Mouse (Mus musculus): Measurements from ENCODE around the gene Olfr49. TPM values are rescaled to one million over a fixed set of nuclear protein-coding genes. Genes with fewer than 3 reads are reported as not detected.

The Olfr49 gene
- total RNA-seq, 2 experiments from 2014 or later = not detected

DNA sequence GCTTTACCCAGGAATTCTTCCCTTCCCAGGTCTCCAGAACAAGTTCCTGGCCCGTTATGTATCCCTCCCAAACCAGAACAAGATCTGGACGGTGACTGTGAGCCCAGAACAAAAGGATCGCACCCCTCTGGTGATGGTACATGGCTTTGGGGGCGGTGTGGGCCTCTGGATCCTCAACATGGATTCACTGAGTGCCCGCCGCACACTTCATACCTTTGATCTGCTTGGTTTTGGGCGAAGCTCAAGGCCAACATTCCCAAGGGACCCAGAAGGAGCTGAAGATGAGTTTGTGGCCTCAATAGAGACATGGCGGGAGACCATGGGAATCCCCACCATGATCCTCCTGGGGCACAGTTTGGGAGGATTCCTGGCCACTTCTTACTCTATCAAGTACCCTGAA is 22.1 kb downstream of the Olfr49 start:
- DNase-seq (ENCODE audit: low spot score in 2 of 2) = no peak

- DNase-seq (ENCODE audit: low spot score in 2 of 2) = no peak
These were observed 23.4 kb downstream of the Olfr49 start for GRCm38 (mm10) chr14:54261386-54261785.

- DNase-seq (ENCODE audit: low spot score in 2 of 2) = no peak
These were observed 24.5 kb downstream of the Olfr49 start for GRCm38 (mm10) chr14:54260196-54260595.

DNA sequence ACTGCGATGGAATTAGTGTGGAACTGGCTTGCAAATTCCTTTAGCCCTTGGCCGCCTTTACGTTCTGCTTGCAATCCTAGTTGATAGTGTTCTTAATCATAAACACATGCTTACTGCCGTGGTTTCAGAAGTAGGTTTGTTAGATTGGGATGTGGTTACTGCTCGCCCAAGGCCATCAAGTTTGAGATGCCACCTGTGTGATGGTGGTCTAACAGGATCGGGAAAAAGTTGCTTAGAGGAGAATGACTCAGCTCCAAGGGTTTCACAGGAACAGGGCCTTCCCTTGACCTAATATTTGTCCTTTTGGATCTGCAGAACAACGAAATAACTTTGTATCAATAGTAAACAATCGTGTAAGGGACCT is 25.0 kb downstream of the Olfr49 start:
- DNase-seq (ENCODE audit: low spot score in 2 of 2) = no peak

GRCm38 (mm10) chr14:54259003-54259721 is 25.6 kb downstream of the Olfr49 start:
- peak; percentile 82 to 84 for DNase-seq (ENCODE audit: low spot score in 2 of 2)

DNA sequence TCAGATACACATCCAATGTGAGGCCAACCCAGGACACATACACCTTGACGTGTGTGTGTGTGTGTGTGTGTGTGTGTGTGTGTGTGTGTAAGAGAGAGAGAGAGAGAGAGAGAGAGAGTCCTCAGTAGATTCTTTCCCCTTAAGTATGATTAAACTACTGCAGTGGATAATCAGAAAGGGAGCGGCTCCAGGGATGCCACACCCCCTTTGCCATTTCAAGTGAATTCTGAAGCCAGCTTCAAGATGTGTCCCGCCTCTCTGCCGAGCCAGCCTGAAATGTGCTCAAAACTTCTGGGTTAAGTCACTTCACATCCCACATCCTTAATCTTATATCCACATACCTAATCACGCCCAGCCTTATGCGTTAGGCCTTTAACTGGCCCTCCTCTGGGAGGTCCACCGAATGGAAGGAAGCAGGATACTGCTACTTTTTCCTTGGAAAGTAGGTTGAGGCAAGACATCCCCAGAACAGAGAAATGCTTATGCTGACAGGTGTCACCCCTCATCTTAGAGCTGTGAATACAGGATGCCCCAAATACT is 26.5 kb downstream of the Olfr49 start:
- no peak for DNase-seq (ENCODE audit: low spot score in 2 of 2)

DNA sequence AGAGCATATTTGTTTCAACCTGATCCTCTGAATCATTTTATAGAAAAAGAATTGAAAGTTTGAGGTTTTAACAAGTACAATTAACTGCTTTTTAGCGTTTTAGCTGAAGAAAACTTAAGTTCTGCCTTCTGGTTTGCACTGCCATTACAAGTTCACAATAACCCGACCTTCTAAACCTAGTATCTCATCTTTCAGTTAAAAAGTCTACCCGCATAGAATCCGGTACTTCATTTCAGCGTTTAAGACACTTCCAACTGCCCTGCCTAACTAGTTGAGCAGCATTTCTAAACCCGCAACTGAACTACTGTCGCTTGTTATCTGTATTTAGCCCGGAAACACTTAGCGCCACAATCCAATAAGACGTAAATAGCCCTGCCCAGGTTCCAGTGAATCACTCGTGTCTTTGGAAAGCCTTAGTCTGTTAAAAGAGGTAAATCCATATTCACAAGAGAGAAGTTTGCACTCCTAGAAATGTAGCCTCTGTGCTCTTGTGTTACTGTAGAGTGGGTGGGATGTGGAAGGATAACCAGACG is 30.0 kb downstream of the Olfr49 start:
- no peak for DNase-seq (ENCODE audit: low spot score in 2 of 2)

- peak; percentile 97 to 98 for DNase-seq (ENCODE audit: low spot score in 2 of 2)
These were observed 30.9 kb downstream of the Olfr49 start, which contains the start of the genes Dad1 and Abhd4 for GRCm38 (mm10) chr14:54253741-54254291. TSS of gene Dad1 (minus strand) at chr14:54254104. TSS of gene Abhd4 (plus strand) at chr14:54254188.

- DNase-seq (ENCODE audit: low spot score in 2 of 2) = no peak
These were observed 34.6 kb downstream of the Olfr49 start for GRCm38 (mm10) chr14:54250122-54250521.

DNA sequence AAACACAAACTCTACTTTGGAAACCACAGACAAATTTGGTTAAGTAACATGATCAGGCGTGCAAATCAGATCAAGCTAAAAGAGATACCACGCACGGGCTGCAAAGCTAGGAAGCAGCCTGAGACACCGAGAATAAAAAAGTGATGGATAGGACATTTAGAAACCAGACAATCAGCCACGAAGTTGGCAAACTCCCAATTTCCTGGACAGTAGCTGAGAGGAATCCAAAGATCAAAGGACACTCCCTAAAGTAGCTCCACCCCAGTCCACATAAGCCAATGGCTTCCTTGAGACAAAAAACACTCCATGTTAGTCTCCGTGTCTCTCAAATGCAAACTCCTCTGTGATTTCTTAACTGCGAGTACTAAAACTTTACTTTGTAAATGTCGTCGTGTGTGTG is 35.4 kb downstream of the Olfr49 start:
- no peak for DNase-seq (ENCODE audit: low spot score in 2 of 2)

- DNase-seq (ENCODE audit: low spot score in 2 of 2) = no peak
These were observed 38.5 kb downstream of the Olfr49 start for GRCm38 (mm10) chr14:54246232-54246631.

- DNase-seq (ENCODE audit: low spot score in 2 of 2) = no peak
These were observed 40.6 kb downstream of the Olfr49 start for GRCm38 (mm10) chr14:54244183-54244582.

- DNase-seq (ENCODE audit: low spot score in 2 of 2) = no peak
These were observed 44.2 kb downstream of the Olfr49 start for GRCm38 (mm10) chr14:54240542-54240941.

- peak; percentile 82 to 92 for DNase-seq (ENCODE audit: low spot score in 2 of 2)
These were observed 45.6 kb downstream of the Olfr49 start for GRCm38 (mm10) chr14:54239002-54239736.

DNA sequence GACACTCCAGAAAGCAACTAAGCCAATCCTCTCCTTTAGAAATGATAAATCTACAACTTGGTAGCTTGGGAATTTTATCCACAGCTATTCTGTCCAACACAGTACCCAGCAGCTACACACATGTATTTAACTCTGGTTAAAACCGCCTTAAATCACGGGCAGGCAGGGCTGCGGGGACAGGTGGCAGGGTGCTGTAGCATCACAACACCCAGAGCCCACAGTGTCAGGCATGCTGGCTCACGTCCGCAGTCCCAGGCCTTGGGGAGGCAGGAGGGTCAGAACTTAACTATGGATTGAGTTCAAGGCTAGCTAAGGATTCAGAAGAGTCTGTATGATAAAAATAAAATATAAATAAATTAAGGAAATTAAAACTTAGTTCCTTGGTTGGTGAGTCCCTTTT is 47.9 kb downstream of the Olfr49 start:
- DNase-seq (ENCODE audit: low spot score in 2 of 2) = no peak

DNA sequence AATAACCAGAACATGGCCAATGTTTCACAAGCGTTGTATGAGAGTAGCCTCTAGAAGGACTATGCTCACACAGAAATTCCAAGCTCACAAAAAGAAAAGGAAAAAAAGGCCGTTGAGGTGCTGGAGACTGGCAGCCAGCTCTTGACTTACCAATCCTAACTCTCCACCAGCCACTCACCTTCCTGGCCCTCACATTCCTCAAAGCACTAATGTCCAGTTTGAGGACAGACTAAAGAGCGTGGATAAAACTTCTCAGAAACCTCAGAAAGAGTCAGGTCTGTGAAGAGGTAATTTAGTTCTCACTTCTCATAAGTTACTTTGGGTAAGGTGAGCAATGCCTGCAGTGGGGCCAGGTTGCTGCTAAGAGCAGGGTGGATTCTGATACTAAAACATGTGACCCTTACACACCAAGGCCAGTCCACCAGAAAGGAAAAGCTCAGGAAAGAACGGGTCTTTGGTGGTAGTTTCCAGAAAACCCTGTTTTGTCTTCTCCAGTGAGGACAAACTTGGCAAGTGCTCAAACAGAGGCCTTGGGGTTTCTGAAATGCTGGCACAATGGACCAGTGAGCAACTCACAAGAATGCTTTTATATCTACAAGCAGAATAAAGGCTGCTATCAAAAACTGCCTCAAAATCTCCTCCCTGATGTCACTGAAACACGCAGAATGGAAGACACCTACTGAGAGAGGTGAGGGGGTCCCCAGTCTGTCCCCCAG is 48.8 kb downstream of the Olfr49 start:
- DNase-seq (ENCODE audit: low spot score in 2 of 2) = no peak

DNA sequence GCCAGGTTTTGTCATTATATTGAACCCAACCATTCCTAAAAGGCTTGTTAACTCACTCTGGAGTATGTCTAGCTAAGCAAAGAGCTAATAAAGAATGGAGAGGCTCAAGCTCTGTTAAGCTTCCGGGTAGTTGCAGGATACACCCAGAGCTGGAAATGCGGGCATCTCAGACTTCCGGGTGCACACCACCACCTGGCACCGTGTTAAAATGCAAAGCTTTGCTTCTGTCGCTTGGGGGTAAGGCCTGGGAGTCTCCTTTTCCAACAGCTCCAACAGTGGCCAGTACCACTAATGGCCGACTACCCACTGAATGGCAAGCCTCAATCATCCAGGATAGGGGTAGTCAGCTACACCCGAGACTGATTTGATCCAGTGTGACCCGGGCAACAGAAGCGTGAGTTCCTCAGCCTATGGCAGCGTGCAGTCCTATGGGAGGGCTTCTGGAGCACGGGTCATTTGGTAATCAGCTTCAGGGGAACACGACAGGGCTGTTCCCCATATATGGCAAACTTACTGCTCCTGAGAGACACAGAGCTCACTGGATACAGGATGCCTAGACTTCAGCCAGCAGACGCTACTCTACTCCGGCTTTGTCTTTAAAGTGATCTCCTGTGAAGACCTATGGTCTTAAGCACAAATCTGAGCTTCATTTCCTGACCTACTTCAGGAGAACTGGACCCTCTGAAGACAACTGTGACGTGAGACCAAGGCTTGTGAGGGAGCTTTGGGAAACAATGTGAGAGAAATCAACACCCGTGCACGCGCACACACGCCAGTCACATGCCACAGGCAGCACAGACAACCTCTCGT is 50.3 kb downstream of the Olfr49 start:
- no peak for DNase-seq (ENCODE audit: low spot score in 2 of 2)

DNA sequence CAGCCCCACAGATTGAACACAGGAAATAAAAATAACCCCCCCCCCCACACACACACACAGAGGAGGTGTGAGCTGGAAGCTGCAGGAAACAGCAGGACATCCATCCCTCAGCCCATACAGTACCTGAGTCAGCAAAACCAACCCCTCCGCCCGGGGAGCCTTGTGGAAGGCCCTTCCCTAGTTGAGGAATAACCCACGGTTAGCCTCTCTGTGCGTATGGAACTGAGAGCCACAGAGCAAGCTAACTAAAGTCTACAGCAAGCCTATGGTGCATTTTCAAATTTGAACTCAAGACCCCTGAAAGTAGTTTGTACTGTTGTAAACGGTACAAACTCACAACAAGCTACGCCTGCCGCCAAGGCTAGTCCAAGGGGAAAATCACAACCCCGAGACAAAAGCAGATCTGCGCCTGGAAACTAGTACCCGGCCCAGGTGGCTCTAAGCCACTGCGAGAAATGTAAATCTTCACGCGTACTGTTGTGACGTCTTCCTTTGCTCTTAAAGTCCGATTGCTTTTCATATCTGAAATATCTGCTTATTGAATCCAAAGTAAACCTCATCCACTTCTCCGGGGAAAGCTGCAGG is 51.1 kb downstream of the Olfr49 start:
- no peak for DNase-seq (ENCODE audit: low spot score in 2 of 2)

DNA sequence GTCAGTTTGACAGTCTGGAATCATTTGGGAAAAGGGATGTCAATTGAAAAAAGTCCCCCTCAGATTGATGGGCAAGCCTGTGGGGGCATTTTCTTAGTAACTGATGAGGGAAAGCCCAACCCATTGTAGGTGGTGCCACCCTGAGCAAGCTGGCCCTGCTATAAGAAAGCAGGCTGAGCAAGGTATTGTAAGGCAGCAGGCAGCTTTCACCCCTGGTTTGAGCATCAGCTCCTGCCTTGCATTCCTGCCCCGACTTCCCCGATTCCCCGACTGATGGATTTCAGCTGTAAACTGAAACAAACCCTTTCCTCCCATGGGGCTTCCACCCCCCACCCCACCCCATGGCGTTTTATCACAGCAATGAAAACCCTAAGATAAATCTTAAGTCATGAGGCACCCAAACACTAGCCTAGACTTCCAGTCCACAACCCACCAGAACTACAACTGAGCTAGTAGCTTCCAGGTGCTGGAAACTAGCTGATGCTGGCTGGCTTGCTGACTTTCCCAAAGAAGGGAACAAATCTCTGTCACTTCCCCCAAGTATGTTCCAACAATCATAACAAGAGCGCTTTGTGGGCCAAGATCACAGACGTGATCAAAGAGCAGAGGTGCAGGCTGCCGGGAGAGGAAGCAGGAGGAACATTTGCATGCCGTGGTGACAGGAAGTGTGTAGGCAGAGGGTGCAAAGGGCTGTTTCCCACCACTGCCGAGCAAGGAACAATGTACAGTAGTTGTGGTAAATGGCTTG is 51.8 kb downstream of the Olfr49 start:
- no peak for DNase-seq (ENCODE audit: low spot score in 2 of 2)

Measured in left cerebral cortex, adult 18-20 months (tissue).